Mouse (Mus musculus): ENCODE results near the gene Prph.
"Not testable (repeated sequence)": the region's sequence is repeated elsewhere in the genome, so short reads cannot be mapped to it uniquely, and the experiment has no call there.

Prph gene

DNA sequence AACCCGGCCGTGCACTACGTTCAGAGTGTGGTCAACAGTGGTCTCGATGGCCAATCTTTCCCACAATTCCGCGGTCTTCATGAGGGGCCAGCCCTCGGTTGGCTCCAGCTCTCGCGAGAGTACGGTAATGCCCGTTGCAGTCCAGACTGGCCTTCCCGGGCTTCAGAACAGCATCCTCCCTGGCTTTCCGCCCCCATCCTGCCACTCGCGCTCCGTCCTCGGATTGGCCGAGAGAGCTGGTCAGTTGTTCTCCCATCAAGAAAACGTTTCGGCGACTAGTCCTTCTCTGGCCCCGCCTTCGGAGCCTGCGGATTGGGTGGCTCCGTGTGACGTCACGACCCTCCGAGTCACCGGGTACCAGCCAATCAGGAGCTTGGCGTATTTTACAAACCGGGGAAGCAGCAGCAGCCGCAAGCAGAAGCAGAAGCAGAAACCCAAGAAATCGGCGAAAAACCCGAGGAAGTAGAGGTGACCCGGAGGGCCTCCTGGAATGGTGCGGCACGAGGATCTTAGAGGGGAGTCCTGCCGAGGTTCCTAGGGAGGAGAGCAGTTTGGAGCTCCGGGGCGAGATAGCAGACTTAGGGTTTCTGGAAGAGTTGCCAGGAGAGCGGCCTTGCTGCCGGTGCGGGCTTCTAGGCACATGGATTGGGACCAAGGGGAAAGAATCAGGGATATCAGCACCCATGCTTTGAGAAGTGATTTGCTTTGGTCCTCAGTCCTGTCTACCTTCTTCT lies 19.8 kb downstream of the Prph start:
- peak; percentile 99 for DNase-seq (ENCODE audit: inconsistent ontology term)

- DNase-seq (ENCODE audit: inconsistent ontology term), result not testable (repeated sequence)
Observed at GRCm38 (mm10) chr15:99076011-99076410, 21.0 kb downstream of the Prph start.

DNA sequence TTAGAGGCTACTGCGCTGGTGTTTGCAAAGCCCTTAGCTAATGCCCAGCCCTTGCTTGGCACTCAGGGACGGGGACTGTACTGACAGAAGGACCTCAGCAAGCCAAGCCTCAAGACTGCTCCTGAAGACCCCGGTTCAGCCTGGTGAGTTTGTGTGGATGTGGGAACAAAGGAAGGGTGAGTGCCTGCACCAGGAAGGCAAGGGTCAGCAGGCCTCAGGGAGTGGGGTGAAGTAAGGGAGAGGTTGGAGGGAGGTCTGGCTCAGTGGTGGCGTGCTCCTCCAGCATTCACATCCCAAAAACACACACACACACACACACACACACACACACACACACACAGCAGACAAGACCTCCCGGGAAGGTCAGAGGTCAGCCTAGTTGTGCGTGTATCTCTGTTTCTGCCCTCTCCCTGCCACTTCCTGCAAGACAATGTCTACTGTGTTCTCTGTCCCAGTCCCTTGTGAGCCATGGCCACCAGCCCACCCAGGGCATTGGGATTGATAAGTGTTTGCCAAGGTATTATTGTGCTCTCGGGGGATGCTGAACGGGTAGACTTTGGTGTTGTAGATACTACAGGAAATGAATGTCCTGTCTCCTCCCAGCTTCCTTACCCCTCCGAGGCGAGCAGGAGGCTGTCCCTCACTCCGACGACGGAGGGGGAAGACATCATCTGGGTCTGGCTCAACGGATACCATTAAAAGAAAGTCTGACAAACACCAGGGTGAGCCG lies 23.4 kb downstream of the Prph start:
- no peak for DNase-seq (ENCODE audit: inconsistent ontology term)

DNA sequence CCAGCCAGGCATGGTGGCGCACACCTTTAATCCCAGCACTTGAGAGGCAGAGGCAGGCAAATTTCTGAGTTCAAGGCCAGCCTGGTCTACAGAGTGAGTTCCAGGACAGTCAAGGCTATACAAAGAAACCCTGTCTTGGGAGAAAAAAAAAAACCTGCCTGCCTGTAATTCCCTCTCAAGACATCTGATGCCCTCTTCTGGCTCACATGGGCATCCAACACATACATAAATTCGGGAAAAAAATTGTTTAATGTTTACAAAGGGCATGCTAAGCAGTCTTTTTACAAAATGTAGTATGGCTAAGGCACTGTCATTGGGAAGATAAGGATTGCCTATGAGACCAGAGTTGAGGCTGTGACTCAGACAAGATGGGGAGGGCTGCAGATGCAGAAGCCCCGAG lies 24.8 kb downstream of the Prph start:
- no peak for DNase-seq (ENCODE audit: inconsistent ontology term)

- DNase-seq (ENCODE audit: inconsistent ontology term), result no peak
Observed at GRCm38 (mm10) chr15:99082322-99082721, 27.3 kb downstream of the Prph start.

DNA sequence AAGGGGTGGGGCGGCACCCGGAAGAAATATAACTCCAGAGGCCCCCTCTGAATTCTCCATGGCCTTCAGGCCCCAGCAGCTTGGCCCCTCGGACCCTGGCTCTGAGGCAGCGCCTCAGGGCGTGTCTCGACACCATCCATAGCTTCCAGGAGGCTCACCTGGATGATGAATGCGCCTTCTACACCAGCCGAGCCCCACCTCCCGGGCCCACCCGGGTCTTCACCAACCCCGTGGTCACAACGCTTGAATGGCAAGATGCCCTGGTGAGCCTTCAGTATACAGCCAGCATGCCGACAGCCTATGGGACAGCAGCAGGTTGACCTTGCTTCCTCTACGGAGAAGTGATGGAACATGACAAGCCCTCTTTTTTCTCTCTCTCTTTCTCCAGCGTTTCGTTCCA lies 27.9 kb downstream of the Prph start:
- no peak for DNase-seq (ENCODE audit: inconsistent ontology term)

GRCm38 (mm10) chr15:99083258-99083657 lies 28.3 kb downstream of the Prph start:
- DNase-seq (ENCODE audit: inconsistent ontology term), result no peak

- no peak for DNase-seq (ENCODE audit: inconsistent ontology term)
Observed at GRCm38 (mm10) chr15:99083867-99084557, 29.0 kb downstream of the Prph start.

GRCm38 (mm10) chr15:99084618-99085017 lies 29.6 kb downstream of the Prph start:
- no peak for DNase-seq (ENCODE audit: inconsistent ontology term)

DNA sequence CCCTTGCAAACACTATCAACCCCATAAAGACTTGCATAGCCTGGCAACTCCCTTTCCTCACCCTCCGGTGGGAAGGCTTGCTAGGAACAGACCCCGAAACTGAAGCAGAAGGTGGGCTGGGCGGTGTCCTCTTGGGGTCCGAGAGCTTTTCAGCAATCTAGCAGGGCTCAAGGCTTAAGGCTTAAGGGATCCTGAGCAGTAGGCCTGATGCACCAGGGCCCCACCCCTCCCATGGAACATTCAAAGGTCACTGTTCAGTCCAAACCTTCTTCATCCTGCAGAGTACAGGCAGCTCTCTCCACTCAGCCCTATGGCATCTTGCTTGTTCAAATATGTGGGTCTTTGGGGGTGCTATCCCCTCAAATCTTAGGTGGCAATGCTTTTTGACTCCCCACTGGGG lies 31.0 kb downstream of the Prph start:
- DNase-seq (ENCODE audit: inconsistent ontology term), result no peak

DNA sequence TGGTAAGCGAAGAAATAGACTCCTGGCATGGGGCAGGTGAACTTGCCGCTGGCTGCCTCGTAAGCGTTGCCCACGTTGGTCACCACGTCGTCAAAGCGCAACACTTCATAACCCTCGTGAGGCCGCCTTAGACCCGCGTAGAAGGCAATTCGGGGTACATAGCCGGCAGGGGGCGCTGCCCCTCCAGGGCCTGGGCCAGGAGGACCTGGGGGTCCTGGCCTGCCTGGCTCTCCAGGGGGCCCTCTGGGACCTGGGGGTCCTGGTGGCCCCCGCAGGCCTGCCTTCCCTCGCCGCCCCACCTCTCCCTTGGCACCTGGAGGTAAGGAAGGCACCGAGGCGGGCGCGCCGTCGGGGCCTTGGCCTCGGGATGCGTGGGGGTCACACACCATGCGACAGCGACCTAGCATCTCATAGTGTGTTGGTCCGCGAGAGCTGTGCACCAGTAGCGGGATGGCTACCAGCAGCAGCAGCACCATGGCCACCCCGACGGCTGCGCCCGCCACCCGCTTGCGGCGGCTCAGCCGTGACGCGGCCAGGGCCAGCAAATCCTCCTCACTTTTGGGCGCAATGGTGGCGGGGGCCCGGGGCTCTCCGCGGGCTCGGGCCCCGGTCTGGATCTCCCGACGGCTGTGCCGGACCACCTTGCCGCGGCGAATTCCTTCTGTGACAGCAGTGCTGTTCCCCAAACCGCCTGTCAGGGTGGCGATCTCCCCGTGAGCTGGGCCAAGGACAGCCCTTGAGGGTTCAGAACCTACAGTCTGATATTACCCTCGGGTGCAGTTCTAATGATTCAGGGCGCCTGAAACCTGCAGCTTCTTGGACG lies 32.5 kb downstream of the Prph start, which contains the start of gene C1ql4:
Gene C1ql4 (minus strand): TSS at position 565 of the 823 bp plus-strand sequence.
- no peak for DNase-seq (ENCODE audit: inconsistent ontology term)

- DNase-seq (ENCODE audit: inconsistent ontology term), result peak; percentile 85
Observed at GRCm38 (mm10) chr15:99088292-99088691, 33.3 kb downstream of the Prph start.

GRCm38 (mm10) chr15:99089069-99089468 lies 34.1 kb downstream of the Prph start:
- DNase-seq (ENCODE audit: inconsistent ontology term), result no peak

GRCm38 (mm10) chr15:99092870-99093269 lies 37.9 kb downstream of the Prph start, which contains the start of gene Dnajc22:
Dnajc22 (plus strand) TSS chr15:99093170.
- no peak for DNase-seq (ENCODE audit: inconsistent ontology term)

DNA sequence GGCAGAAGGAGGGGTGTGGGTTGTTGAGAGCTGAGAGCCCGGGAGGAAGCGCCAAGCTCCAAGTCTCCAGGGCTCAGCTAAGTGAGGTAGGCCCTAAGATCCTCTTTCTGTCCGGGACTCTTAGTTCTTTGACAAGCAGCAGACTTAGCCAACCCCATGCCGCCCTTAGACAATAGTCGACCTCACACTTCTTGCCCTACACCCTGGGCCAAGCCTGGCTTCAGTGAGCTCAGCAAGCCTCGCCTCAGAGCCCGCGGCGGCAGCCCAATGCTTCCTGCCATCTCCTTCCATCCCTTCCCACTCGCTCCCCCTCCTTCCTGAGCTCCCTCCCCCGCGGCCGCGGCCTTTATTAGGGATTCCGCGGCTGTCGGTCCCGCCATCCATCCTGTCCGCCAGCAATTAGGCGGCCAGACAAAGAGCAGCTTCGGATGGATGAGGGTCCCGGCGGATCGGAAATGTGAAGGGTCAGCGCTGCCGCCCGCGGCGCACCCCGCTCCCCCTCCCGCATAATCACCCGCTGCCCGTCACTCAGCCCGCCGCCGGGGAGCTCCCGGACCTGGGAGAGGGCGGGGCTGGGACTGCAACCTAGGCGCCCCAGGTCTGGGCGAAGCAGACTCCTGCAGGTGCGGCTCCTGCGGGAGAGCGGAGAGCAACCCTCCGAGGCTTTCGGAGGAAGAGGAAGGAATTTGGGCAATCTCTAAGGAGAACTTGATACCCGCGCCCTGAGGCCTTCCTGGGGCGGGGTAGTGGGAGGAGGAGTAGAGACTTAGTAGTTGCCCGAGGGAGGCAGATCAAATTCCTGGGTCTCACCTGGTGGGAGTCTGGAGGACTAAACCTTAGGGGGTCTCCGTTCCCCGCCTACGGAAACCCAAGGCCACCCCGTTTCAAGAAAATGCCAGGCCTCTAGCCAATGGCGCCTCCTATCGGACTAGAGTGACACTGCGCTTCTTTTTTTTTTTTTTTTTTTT lies 38.6 kb downstream of the Prph start:
- peak; percentile 75 for DNase-seq (ENCODE audit: inconsistent ontology term)

DNA sequence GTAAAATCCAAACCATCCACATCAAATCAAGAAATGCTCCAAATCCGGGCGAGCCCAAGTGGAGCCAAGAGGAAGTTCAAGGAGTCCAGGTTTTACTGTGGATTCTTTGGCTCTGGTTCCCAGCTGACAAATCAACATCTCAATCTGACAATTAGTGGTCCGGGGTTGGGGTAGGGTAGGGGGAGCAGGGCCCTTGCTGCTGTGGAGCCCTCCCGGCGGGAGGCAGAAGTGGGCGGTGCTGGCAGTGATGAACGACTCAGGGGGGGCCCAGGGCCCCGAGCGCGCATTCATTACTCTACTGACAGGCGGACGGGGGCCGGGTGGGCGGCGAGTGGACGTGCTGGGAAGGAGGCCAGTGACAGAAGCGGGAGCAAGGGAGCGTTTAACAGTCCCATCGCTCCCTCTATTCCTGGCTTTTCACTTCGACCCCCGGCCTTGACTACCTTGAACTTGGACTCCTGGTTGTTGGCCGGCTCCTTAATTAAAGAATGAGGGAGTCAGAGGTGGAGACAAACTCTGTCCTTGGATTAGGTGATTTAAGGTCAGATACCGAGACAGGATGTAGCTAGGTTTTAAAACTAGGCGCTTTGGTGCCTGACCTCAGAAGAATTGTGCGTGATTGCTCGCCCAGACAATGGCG lies 39.8 kb downstream of the Prph start:
- no peak for DNase-seq (ENCODE audit: inconsistent ontology term)

- DNase-seq (ENCODE audit: inconsistent ontology term), result no peak
Observed at GRCm38 (mm10) chr15:99095356-99095755, 40.4 kb downstream of the Prph start.

GRCm38 (mm10) chr15:99096061-99096793 lies 41.3 kb downstream of the Prph start:
- no peak for DNase-seq (ENCODE audit: inconsistent ontology term)

GRCm38 (mm10) chr15:99096831-99097500 lies 42.0 kb downstream of the Prph start:
- no peak for DNase-seq (ENCODE audit: inconsistent ontology term)

All from Muller cell, postnatal 12 days (primary cell).